Mouse (Mus musculus) spleen, adult 2 months (tissue): ENCODE data around the gene Nkd2. TPM values are rescaled to one million over a fixed set of nuclear protein-coding genes. Genes with fewer than 3 reads are reported as not detected.

Experiments
- DNase-seq, 2 experiments: peaks; one replicate each; pipeline versions ENCODE4 v3.0.0 to v3.0.0-alpha.2; 2012 to 2021; ENCODE audit warnings: low spot score in 2 of 2, low read depth in 1 of 2
- H3K27ac ChIP-seq: fragments of 200-500 bp; 2 replicates; pipeline ENCODE4 v1.5.1; 2012; ENCODE audit warnings: low read length, inconsistent platforms; ENCODE audit not compliant: insufficient read depth
- H3K27me3 ChIP-seq: fragments of 200-500 bp; 2 replicates; pipeline ENCODE4 v1.6.1; 2012; ENCODE audit warnings: mild to moderate bottlenecking, moderate library complexity, low read length, inconsistent platforms; ENCODE audit not compliant: control insufficient read depth, insufficient read depth
- H3K36me3 ChIP-seq: fragments of 200-500 bp; 2 replicates; pipeline ENCODE4 v1.6.1; 2012; ENCODE audit warnings: mild to moderate bottlenecking, low read length, inconsistent platforms; ENCODE audit not compliant: control insufficient read depth, insufficient read depth
- H3K4me1 ChIP-seq: fragments of 200-500 bp; 2 replicates; pipeline ENCODE4 v1.6.1; 2011; ENCODE audit warnings: inconsistent platforms; ENCODE audit not compliant: control insufficient read depth, insufficient read depth, insufficient read length
- H3K4me3 ChIP-seq: fragments of 200-500 bp; 2 replicates; pipeline ENCODE4 v1.5.1; 2011; ENCODE audit warnings: mild to moderate bottlenecking, inconsistent platforms; ENCODE audit not compliant: insufficient read depth, insufficient read length; ENCODE audit errors: extremely low read depth
- CTCF ChIP-seq: fragments of 200-500 bp; IDR thresholded peaks from 2 replicates; pipeline ENCODE4 v1.5.1; 2011; ENCODE audit warnings: mild to moderate bottlenecking, inconsistent platforms; ENCODE audit not compliant: insufficient read depth, insufficient read length, insufficient replicate concordance; ENCODE audit errors: extremely low read depth
- POLR2A ChIP-seq: fragments of 200-500 bp; IDR thresholded peaks from 2 replicates; pipeline ENCODE4 v1.6.1; 2011; ENCODE audit warnings: low read depth, low read length, inconsistent platforms
- WGBS: fragments of 180-500 bp; shearing (Covaris S2); methylation state at CpG from one replicate; pipeline ENCODE4 v1.1.7; 2018; 5-methylcytosine and 5-hydroxymethylcytosine counted together
- polyA plus RNA-seq: library from polyadenylated mRNA; depleted of rRNA; stranded (reverse); fragments of >200 nt; gene quantifications from 2 replicates; pipeline ENCODE4 v1.2.3, GENCODE M21; 2012

The Nkd2 gene
- polyA plus RNA-seq, 1 experiment = 2.2 TPM

DNA sequence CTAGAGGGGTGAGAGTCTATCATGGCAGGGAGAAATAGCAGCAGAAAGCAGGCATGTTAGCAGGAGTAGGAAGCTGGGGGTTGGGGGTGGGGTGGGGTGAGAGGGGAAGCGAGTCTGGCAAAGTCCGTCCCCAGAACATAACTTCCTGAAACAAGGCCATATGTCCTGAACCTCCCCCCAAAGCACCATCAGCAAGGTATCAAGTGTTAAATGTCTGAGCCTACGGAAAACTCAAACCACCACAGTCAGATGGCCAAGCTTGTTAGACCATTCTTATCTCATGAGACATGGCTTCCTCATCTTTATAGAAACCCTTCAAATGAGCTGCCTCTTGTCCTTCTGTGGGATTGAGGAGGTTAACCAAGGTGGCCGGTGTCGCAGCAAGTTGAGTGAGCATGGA lies 54.3 kb downstream of the Nkd2 start:
- 87% methylated on average over 5 of the region's 5 CpGs for WGBS

DNA sequence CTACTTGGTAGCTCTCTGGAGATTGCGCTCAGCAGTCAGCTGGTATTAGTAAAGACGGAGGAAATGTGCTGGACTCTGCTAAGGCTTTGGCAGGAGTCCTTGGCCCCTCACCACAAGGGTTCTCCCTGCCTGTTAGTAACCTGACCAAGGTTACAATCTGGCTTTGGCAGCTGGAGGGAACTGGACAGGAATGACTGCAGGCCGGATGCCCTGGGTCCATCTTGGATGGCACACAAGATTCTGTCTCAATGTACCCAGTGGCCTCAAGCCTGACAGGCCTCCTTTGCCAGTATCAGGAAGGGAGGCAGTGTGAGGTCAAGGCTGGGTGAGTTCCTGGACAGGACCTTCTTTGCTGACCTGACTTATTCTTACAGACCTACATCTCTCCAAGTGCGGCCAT lies 55.3 kb downstream of the Nkd2 start:
- no peak for DNase-seq
- 97% methylated on average over 4 of the region's 4 CpGs for WGBS
- H3K27me3 ChIP-seq = no peaks in the 10 kb centered on the region
- H3K4me3 ChIP-seq = no peak overlapping the region
- H3K27ac ChIP-seq = no peak overlapping the region
- peaks cover 6% of the 10 kb centered on the region for H3K36me3 ChIP-seq
- TF ChIP-seq POLR2A (no peak), CTCF (no peak)
- H3K4me1 ChIP-seq = no peaks in the 10 kb centered on the region

More for the DNA sequence above, 54.3 kb downstream of the Nkd2 start:
- no peak overlapping the region for H3K27ac ChIP-seq
- H3K36me3 ChIP-seq = peaks cover 8% of the 10 kb centered on the region
- no peaks in the 10 kb centered on the region for H3K27me3 ChIP-seq
- no peaks in the 10 kb centered on the region for H3K4me1 ChIP-seq
- no peak for DNase-seq
- TF ChIP-seq CTCF (no peak), POLR2A (no peak)
- H3K4me3 ChIP-seq = no peak overlapping the region

DNA sequence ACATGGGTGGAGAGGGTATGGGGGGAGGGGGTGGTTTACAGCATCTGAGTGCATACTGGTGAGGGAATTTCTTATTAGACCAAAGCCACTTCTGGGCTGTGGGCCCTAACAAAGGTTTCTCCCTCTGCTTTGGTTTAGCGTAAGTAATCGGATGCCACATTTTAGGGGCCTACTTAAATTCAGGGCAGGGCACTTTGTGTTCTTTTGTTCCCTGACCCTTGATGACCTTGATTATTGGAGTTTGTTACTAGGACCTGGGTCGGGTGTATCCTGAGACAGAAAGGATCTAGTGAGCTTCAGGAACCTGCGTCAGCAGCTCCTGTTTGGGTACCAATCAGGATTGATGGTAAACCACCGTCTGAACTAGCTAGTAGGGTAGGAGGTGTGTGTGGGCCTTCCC lies 64.9 kb downstream of the Nkd2 start:
- Histone ChIP-seq H3K27ac (no peak overlapping the region), H3K27me3 (no peaks in the 10 kb centered on the region), H3K36me3 (peaks cover 7% of the 10 kb centered on the region; the same call in 1 of the 2 replicates), H3K4me3 (no peak overlapping the region), H3K4me1 (no peaks in the 10 kb centered on the region)
- 86% methylated on average over 5 of the region's 5 CpGs for WGBS
- no peak for DNase-seq
- TF ChIP-seq CTCF (no peak), POLR2A (no peak)

DNA sequence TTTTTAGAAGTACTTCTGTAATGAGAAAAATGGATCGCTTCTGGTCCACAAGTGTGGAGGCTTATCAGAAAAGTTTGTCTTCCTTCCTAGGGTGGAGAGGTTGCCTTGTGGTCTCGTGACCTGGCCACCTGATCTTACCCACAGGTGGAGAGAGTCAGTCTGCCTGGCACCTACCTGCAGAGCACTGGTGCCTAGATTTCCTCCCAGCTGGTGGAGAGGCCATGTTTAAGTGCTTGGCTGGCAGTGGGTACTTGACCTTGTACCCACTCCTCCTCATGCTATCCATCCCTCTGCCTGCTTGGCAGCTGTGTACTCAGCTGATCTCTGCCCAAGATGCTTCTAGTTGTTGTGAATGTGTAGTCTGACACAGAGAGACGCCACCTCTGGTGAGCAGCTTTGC lies 69.9 kb downstream of the Nkd2 start:
- Histone ChIP-seq H3K4me3 (no peak overlapping the region), H3K27me3 (no peaks in the 10 kb centered on the region), H3K27ac (no peak overlapping the region), H3K36me3 (no peaks in the 10 kb centered on the region), H3K4me1 (peaks cover 6% of the 10 kb centered on the region; the same call in 1 of the 2 replicates)
- WGBS = 85% methylated on average over 3 of the region's 3 CpGs
- no peak for DNase-seq
- TF ChIP-seq CTCF = no peak
- no peak for TF ChIP-seq POLR2A

DNA sequence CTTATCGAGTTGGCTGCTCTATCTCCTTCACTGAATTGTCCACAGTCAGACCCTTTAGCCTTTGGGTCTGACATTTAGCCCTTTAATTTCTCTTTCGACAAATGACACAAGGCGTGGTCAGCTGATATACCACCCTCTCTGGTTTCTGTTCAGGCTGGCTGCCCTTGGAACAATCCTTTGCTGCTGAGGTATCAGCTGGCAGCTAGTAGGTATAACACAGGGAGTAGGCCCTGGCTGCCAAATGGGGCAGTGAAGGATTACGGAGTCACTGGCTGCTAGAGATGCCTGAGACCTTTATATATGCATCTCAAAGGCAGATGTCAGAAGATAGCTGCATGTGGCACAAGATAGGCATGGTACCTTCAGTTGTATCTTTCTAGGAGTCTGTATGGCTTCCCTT lies 71.6 kb downstream of the Nkd2 start:
- peaks cover 6% of the 10 kb centered on the region; the same call in 1 of the 2 replicates for H3K4me1 ChIP-seq
- WGBS = 86% methylated on average over 4 of the region's 4 CpGs

DNA sequence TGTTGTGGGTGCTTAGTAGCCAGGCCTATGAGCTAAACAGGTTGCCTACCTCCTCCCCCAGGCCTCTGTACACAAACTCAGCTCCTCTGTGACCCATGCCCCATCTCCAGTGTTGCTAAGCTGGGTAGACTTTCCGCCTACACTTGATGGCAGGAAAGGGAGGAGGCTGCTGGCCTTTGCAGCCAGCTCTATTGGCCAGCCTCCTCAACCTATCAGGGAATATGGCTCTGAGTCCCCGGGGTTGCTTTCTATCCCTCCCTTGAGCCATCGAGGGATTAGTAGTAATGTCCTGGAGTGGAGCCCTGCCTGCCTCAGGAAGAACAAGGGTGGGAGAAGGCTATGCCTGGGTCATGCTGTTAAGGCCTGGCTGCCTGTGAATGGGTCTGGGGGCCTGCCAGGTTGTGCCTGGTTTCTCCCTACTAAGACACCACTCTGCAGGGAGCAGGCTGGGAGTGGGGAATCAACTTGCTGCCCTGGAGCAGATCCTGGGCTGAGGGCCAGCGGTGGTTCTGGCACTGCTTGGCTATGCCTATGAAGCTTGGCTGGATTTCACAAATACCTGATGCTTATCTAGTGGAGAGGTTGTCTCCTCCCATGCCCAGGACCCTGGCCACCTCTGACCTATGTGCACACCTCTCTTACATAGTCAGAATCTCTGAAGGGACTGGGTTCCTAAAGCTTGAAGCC lies 73.8 kb downstream of the Nkd2 start:
- DNase-seq = no peak
- H3K4me1 ChIP-seq = peaks cover 6% of the 10 kb centered on the region; the same call in 1 of the 2 replicates

More for the DNA sequence above, 71.6 kb downstream of the Nkd2 start:
- TF ChIP-seq POLR2A (no peak), CTCF (no peak)
- no peak overlapping the region for H3K27ac ChIP-seq
- no peaks in the 10 kb centered on the region for H3K36me3 ChIP-seq
- H3K4me3 ChIP-seq = no peak overlapping the region
- H3K27me3 ChIP-seq = no peaks in the 10 kb centered on the region
- DNase-seq = no peak

DNA sequence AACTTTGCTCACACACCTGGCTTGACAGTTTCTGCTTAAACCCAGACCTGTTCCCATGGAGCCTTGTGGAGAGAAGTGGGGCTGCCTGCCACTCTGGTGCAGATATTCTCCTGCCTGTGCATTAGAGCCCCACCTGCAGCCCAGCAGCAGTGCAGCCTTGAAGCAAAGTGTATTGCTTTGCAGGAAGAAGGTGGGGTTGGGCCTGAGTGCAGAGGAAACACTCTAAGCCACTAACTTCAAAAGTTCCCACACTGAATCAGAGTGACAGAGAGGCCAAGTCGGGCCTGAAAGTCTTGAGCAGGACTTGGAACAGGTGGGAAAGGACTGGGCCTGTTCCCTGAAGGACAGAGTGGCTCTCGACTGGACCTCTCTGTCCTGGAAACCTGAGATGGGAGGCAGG lies 74.8 kb downstream of the Nkd2 start:
- H3K4me3 ChIP-seq = no peak overlapping the region
- DNase-seq = peak; percentile 19 to 27
- H3K4me1 ChIP-seq = peaks cover 6% of the 10 kb centered on the region; the same call in 1 of the 2 replicates
- no peaks in the 10 kb centered on the region for H3K27me3 ChIP-seq
- WGBS = 22% methylated on average over 2 of the region's 2 CpGs
- no peaks in the 10 kb centered on the region for H3K36me3 ChIP-seq
- TF ChIP-seq CTCF (peak; percentile 28; the same call in 1 of the 2 replicates), POLR2A (no peak)
- peak overlapping the region; percentile 93 for H3K27ac ChIP-seq

More for the DNA sequence above, 73.8 kb downstream of the Nkd2 start:
- Histone ChIP-seq H3K27me3 (no peaks in the 10 kb centered on the region), H3K27ac (peak overlapping the region; percentile 93), H3K36me3 (no peaks in the 10 kb centered on the region), H3K4me3 (no peak overlapping the region)
- no peak for TF ChIP-seq POLR2A
- TF ChIP-seq CTCF = no peak
- 68% methylated on average over 4 of the region's 4 CpGs for WGBS
